Mouse (Mus musculus) lung, postnatal 0 days (tissue): ENCODE data around the gene Samd4b.

Experiments
- CTCF ChIP-seq: IDR thresholded peaks from 2 replicates; pipeline ENCODE4 v1.5.1; 2016; ENCODE audit warnings: antibody characterized with exemption, mild to moderate bottlenecking
- EP300 ChIP-seq: IDR thresholded peaks from 2 replicates; pipeline ENCODE4 v1.6.1; 2016; ENCODE audit warnings: antibody characterized with exemption, mild to moderate bottlenecking, control low read depth

- TF ChIP-seq CTCF (no peak), EP300 (no peak)
These were observed 35.6 kb downstream of the Samd4b start for GRCm38 (mm10) chr7:28562371-28562770.
